In the genomic region with DNA sequence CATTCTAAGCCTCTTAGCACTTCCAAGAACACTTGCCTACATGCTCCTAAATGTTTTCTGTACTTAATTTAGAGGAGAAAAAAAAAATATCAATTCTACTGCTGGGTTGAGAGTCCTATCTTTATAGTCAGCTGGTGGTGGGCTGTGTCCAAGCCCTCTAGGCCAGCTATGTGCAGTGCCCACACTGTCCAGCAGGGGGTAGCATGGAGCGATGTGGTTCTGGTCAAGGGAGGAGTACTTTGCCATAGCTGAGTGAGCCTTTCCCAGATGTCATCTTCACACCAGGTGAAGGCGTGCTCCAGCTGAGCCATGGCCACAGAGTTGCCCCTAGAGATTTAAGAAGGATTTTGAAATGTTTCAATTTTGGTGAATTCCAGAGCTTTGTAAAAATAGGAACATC, we compare ENCODE assay signal across 8 mouse cellular contexts. TPM values are rescaled to one million over a fixed set of nuclear protein-coding genes. Genes with fewer than 3 reads are reported as not detected.
DNase-seq lines count a peak whose midpoint lies in the region; ATAC-seq and TF ChIP-seq lines count a peak whose summit lies in the region.

No protein-coding gene starts in this region.

- no peaks in the 10 kb centered on the region for H3K27me3 ChIP-seq in lung, embryonic 14.5 days (ENCODE audit: insufficient read depth, low read length)

- H3K27ac ChIP-seq in left cerebral cortex, adult 2 months: no peak overlapping the region
- H3K27ac ChIP-seq in cortical plate, adult 2 months (ENCODE audit: insufficient read depth, low read length): no peak overlapping the region
- H3K27ac ChIP-seq in lung, embryonic 14.5 days (ENCODE audit: low read depth): no peak overlapping the region

- DNase-seq in left cerebral cortex, adult 2 months (ENCODE audit: extremely low spot score in 1 of 2, low spot score in 2 of 2): peak in 1 of 2 experiments; percentile 63
- no peak for DNase-seq in left cerebral cortex, postnatal 25 days (ENCODE audit: low spot score in 2 of 2)
- peak; percentile 75 for DNase-seq in ZHBTc4 (ENCODE audit: low read depth, low spot score)
- peak; percentile 67 to 84 for DNase-seq in heart, postnatal 10 days
- DNase-seq in lung, embryonic 14.5 days: peak; percentile 75
- DNase-seq in spleen, adult 18-20 months: peak; percentile 52 to 80

- no peak for TF ChIP-seq POLR2A in cortical plate, adult 2 months (IDR thresholded peaks at IDR 0.05; ENCODE audit: extremely low read depth, insufficient read depth, low read length)

- peak; percentile 91 for TF ChIP-seq CTCF in left cerebral cortex, adult 2 months (IDR thresholded peaks at IDR 0.05)
- peak; percentile 78 for TF ChIP-seq CTCF in cortical plate, adult 2 months (IDR thresholded peaks at IDR 0.05; ENCODE audit: extremely low read depth, insufficient read depth, low read length)
- TF ChIP-seq CTCF in lung, embryonic 14.5 days (IDR thresholded peaks at IDR 0.05; ENCODE audit: low read depth): peak; percentile 90

- no peaks in the 10 kb centered on the region for H3K4me1 ChIP-seq in cortical plate, adult 2 months (ENCODE audit: control insufficient read depth, insufficient read depth, low read length)
- H3K4me1 ChIP-seq in lung, embryonic 14.5 days (ENCODE audit: insufficient read depth): peaks cover 4% of the 10 kb centered on the region; the same call in 1 of the 2 replicates

- no peak for ATAC-seq in lung, embryonic 14.5 days (ENCODE audit: insufficient read depth)
- ATAC-seq in inflammation-experienced regulatory T-cells, adult 6 months: no peak

- peaks cover 20% of the 10 kb centered on the region; the same call in 1 of the 2 replicates for H3K36me3 ChIP-seq in lung, embryonic 14.5 days (ENCODE audit: insufficient read depth)

- no peak overlapping the region for H3K9ac ChIP-seq in lung, embryonic 14.5 days

- H3K4me2 ChIP-seq in lung, embryonic 14.5 days: no peak overlapping the region

- WGBS in lung, embryonic 14.5 days: 47% methylated on average over 2 of the region's 2 CpGs

- intact Hi-C loops in left cerebral cortex, adult 2 months (cut with DNase I): no loop called here
- intact Hi-C loops in left cerebral cortex, postnatal 25 days (cut with DNase I): loop anchor here (2.0 kb wide), 1 partner anchor 44 kb away; no protein-coding TSS in a partner anchor
- intact Hi-C loops in heart, postnatal 10 days (cut with DNase I): loop anchor here (5.0 kb wide), 2 partner anchors 42 to 98 kb away; no protein-coding TSS in a partner anchor

- no peak overlapping the region for H3K4me3 ChIP-seq in left cerebral cortex, adult 2 months
- no peak overlapping the region for H3K4me3 ChIP-seq in cortical plate, adult 2 months (ENCODE audit: insufficient read depth, low read length)
- no peak overlapping the region for H3K4me3 ChIP-seq in lung, embryonic 14.5 days (ENCODE audit: low read depth, low read length)

- no peaks in the 10 kb centered on the region for H3K9me3 ChIP-seq in lung, embryonic 14.5 days (ENCODE audit: low read depth, low read length)

RNA-seq across cellular contexts. Expression of a gene that starts 21.7 kb away (rescaled TPM):
- 100 to 1,000 TPM; 221 to 222 TPM for total RNA-seq in left cerebral cortex, adult 2 months (2021)
- total RNA-seq in left cerebral cortex, postnatal 25 days (2021): 100 to 1,000 TPM; 212 to 231 TPM
- 130 and 131 TPM in 2 replicates for polyA plus RNA-seq in cortical plate, adult 2 months (2012; rRNA removed)
- total RNA-seq in heart, postnatal 10 days (2021): 10 to 100 TPM; 47.5 to 53.5 TPM
- 38.4 and 40.0 TPM in 2 replicates for polyA plus RNA-seq in lung, embryonic 14.5 days (2014; fragmentation: Nextera tagmentation; extraction: Ambion mirVana)
- 10 to 100 TPM; 15.9 to 20.5 (median 17.6) TPM for polyA plus RNA-seq in inflammation-experienced regulatory T-cells, adult 6 months (2017; shearing (Covaris generic))

RNA-seq across cellular contexts. Expression of a gene that starts 30.9 kb away (rescaled TPM):
- total RNA-seq in left cerebral cortex, adult 2 months (2021): 10 to 100 TPM in 1 of 2 experiments, 1 to 10 TPM in 1; 6.2 to 11.4 TPM
- 10 to 100 TPM in 1 of 2 experiments, 1 to 10 TPM in 1; 6.0 to 10.1 TPM for total RNA-seq in left cerebral cortex, postnatal 25 days (2021)
- 10.9 and 11.4 TPM in 2 replicates for polyA plus RNA-seq in cortical plate, adult 2 months (2012; rRNA removed)
- 10 to 100 TPM; 13.0 to 16.7 TPM for total RNA-seq in heart, postnatal 10 days (2021)
- polyA plus RNA-seq in lung, embryonic 14.5 days (2014; fragmentation: Nextera tagmentation; extraction: Ambion mirVana): 10.4 and 11.6 TPM in 2 replicates
- polyA plus RNA-seq in inflammation-experienced regulatory T-cells, adult 6 months (2017; shearing (Covaris generic)): 1 to 10 TPM in 2 of 3 experiments, under 1 TPM in 1; 0.28 to 3.0 (median 1.3) TPM

Comparison
In these comparisons a context has a peak if more than half of its experiments do, and no peak if none do; other contexts are left out.
1. DNase-seq: peak in ZHBTc4 (single experiment), heart, postnatal 10 days (2 of 2), lung, embryonic 14.5 days (single experiment) and spleen, adult 18-20 months (2 of 2); none in left cerebral cortex, postnatal 25 days (0 of 2).
2. Peak in every context shown above with its lines, with median percentiles within 50 percentile points of each other: CTCF ChIP-seq.